Mouse (Mus musculus) kidney, adult 11 months (tissue): ENCODE measurements at regions not wholly inside any gene's neighbourhood (a gene's known extent, or its start where the extent isn't known, plus 50 kb on each side); places are given as distances from the start of the nearest gene placed in this dataset.
"Not testable (repeated sequence)": the region's sequence is repeated elsewhere in the genome, so short reads cannot be mapped to it uniquely, and the experiment has no call there.

Experiments used
- DNase-seq: peaks from one replicate; pipeline ENCODE4 v3.0.0; 2022

- DNase-seq = no peak
Measured at GRCm38 (mm10) chr8:37048912-37049692, 55.7 kb downstream of the AI429214 start.

DNA sequence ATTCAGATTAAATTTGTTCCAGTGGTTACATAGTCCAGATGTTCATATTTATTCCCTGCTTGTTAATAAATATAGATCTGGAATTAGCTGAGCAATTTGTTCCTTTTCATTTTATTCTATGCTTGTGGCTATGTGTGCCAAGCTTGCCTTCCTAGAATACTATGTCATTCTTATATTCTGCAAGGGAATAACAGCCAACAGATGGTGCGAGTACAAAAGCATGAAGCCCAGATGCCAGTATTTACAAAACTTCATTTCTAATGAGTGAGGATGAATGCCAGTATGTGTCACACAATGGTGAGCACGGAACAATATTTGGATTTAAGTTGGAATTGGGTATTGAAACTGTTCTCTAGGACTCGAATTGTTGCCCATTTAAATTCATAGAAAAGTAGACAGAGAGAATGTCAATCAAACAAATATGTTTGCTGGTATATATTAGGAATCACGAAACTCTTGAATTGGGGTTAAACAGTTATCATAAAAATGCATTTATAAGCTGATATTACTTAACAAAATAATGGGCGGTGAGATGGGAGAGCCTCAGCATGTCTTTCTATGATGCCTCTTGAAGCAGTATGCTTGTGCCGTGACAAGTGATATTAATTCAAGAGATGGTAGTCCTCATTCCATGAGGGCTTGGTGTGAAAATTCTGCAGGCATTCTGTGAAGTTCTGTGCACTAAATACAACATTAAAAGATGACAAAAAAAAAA, 56.7 kb downstream of the AI429214 start:
- DNase-seq = no peak

GRCm38 (mm10) chr8:37050684-37051028, 57.3 kb downstream of the AI429214 start:
- DNase-seq = no peak

DNA sequence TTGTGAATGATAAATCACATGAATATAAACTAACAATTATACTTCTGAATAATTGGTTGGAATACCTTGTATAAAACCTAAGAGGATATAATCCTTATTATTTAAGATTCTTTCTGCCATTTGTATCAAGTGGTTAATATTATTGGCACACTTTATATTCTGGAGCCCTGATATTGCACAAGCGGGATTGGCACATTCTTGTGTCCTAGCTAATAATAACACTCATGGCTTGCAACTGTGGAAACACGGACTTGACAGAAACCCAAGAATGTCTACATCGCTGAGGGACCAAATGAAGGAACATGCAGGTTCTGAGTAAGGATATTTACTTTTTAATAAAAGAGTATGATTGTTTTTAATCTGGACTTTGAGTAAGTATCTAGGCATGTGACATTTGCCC, 63.0 kb downstream of the AI429214 start:
- DNase-seq = no peak

- no peak for DNase-seq
Measured at GRCm38 (mm10) chr8:37058390-37058789, 65.0 kb downstream of the AI429214 start.

GRCm38 (mm10) chr8:37062012-37062944, 68.9 kb downstream of the AI429214 start:
- DNase-seq = peak; percentile 15

DNA sequence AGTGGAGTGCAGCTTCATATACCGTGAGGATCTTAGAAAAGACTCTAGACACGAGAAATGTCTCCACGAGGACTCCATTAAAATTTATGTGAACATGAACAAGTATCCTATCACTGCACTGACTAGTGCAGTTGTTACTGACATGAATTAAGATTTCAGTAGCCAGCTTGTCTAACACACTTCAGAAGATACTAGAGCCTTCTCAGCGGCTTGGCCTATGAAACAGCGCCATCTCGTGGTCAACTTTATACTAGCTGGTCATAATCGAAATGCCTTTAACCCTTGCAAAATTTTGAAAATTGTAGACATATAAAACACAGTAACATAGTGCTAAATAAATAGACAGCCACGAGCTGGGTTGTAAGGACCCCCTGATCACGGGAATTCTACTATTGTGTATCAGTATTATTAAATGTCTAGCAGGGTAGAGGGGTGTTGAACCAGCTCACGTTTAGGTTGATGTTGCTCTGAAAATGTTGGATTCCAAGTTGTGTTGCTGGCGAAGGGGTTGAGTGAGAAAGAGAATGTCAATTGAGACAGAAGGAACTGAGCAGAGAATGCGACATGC, 70.4 kb downstream of the AI429214 start:
- peak; percentile 14 for DNase-seq

GRCm38 (mm10) chr8:37072905-37073304, 79.5 kb downstream of the AI429214 start:
- no peak for DNase-seq

GRCm38 (mm10) chr8:37099727-37100126, 106.3 kb downstream of the AI429214 start:
- DNase-seq = no peak

DNA sequence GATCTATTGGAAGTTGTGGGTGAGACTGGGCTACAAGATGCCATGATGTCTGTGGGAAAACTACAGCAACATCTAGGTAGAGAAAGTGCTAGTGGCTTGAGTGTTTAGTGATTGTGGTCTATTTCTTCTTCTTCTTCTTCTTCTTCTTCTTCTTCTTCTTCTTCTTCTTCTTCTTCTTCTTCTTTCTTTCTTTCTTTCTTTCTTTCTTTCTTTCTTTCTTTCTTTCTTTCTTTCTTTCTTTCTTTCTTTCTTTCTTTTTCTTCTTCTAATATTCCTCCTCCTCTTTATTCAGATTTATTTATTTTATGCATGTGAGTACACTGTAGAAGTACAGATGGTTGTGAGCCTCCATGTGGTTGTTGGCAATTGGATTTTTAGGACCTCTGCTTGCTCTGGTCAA, 119.0 kb downstream of the AI429214 start:
- DNase-seq = not testable (repeated sequence)

- DNase-seq = no peak
Measured at GRCm38 (mm10) chr8:37125834-37126233, 132.4 kb downstream of the AI429214 start.

DNA sequence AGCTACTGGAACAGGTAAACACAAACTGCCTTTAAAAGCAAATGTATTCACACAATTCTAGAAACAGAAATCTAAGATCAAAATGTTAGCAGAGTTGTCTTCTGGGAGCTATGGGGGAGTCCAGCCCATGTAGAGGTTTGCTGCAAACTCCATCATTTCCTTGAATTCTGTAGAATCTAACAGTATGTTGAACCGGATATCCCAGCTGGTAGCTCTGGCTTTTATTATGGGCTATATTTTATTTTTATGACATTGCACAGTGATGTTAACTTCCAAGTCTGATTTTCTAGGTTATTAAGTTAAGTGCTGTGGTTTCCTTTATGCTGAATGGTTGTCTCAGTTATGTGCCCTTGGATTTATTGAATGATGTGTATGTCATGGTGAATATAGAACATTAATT, 136.3 kb downstream of the AI429214 start:
- DNase-seq = no peak

- DNase-seq = no peak
Measured at GRCm38 (mm10) chr8:37131988-37132387, 138.6 kb downstream of the AI429214 start.

DNA sequence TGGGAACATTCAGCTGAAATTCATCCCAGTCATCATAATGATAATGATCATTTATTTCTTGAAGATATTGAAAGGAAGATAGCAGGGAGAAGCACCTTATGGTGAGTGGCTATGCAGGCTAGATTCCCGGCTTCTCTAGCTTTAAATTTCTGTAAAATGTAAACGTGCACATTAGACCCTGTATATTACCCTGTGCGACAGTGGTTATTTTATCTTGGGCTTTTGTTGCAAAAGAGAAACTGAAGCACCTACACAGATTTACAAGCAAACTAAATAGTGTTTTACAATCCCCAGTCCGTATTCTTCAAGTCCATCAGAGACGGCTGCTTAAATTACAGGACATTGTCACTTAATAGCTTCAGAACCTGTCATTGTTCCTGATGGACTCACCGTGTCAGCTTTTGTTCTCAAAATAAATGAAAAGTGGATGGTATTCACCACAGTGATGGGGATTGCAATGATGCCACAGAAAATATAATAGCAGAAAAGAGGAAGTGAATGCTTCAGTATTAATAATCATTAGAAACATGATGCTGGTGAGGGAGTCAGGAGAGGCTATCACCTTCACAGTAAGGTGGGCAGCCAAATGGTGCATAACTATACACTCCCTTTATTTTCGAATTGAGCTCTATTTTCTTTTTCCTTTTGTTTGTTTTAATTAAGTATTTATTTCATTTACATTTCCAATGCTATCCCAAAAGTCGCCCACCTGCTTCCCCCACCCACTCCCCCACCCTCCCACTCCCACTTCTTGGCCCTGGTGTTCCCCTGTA, 141.0 kb downstream of the AI429214 start:
- no peak for DNase-seq

DNA sequence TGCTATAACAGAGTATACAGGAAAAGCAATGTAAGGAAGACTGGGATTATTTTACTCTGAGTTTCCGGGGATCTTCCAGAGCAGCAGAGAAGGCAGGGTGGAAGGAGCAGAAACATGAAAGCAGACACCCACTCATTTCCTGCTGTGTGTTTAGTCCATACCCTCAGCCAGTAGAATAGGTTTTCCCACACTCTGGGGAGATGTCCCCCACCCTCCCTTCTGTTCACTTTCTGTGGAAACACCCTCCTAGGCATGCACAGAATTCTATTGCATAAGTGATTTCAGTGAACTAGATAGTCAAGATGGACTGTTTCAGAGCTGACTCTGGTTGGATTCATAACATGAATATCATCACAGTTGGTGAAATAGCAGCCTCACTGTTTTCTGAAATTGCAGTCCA, 156.9 kb downstream of the AI429214 start:
- no peak for DNase-seq

DNA sequence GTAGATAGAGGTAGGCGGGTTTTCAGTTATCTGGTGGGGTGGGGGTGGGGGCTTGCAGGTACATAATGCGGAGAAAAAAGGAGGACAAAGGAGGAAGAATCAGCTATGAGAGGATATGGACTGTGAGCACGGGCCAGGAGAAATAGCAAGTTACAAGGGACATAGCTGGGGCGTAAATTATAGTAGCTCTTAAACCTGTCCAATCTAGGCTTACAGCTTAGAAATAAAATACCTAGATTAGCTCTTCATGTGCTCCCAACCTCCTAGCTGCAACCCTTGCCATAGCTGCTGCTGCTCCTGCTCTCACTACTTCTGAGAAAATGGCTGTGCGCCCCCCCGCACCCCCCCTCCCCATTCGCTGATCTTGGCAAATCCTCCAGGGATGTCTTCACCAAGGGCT, 161.0 kb downstream of the AI429214 start:
- no peak for DNase-seq

DNA sequence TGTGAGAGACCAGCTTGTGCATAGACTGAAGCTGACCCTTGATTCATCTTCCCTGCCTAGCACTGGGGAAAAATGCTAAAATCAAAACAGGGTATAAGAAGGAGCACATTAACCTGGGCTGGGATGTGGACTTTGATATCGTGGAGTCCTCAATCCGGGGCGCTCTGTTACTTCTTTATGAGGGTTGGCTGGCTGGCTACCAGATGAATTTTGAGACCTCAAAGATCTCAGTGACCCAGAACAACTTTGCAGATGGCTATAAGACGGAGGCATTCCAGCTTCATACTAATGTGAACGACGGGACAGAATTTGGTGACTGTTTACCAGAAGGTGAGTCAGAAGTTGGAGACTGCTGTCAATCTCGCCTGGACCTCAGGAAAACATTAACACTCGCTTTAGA, 161.5 kb downstream of the AI429214 start:
- DNase-seq = peak; percentile 56

DNA sequence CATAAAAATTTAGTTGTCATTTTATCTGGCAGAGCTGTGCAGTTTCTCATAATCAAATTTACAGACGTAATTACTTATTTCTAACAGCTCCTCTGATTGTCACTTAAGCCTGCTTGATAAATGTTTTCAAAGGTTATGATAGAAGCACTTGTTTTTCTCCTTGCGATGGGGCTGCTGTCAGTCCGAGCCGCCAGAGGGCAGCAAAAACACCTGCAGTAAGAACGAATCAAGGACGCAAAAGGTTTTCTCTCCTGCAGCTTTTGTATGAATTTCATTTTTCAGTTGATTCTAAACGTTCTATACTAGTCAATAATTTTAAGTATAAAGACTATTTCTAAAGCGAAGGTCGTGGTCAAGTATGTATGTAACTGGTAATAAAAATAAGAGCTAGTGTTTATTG, 166.1 kb downstream of the AI429214 start:
- peak; percentile 49 for DNase-seq

- DNase-seq = no peak
Measured at GRCm38 (mm10) chr8:37196859-37197258, 203.5 kb downstream of the AI429214 start.

- no peak for DNase-seq
Measured at GRCm38 (mm10) chr8:37215894-37216293, 222.5 kb downstream of the AI429214 start.

GRCm38 (mm10) chr8:37227091-37227490, 233.7 kb downstream of the AI429214 start:
- DNase-seq = no peak

DNA sequence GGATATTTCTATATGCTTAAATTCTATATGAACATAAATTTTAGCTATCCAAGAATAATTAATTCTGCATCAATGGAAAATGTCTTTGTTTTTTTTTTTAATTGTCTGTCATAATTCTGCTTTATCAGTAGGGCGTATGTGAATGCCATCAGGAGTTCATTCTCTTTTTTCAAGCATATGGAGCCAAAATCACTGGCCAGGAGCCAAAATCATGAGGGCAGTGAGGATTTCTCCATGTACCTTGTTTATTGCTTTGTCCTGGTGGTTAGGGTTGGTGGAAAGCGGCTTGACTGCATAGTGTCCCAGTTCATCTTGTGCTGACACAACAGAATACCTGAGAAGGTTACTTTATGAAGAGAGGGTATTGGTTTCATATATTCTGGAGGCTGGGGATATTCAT, 243.9 kb downstream of the AI429214 start:
- DNase-seq = no peak
